ENCODE assay signal across 8 mouse cellular contexts in the genomic region with DNA sequence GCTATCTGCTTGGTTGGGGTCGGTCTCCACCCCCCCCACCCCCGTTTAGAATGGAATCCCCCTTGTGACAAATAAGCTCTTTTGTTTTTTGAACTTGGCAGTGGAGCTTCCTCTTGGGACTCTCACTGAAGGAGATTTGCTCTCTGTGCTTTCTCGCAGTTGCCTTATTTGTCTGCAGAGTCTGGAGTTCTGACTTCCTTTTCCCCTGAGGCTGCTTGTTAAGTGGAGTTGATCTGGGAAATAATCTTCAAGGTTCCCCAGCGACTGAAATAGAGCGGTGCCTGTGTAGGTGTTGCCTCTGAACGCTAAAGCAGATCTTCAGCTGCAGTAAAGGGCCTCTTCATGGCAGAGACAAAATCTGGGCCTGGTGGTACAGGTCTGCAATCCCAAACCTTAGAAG. TPM values are rescaled to one million over a fixed set of nuclear protein-coding genes. Genes with fewer than 3 reads are reported as not detected.
DNase-seq lines count a peak whose midpoint lies in the region; ATAC-seq and TF ChIP-seq lines count a peak whose summit lies in the region.

No protein-coding gene starts in this region.

- H3K36me3 ChIP-seq in kidney, postnatal 0 days (ENCODE audit: insufficient read depth, low read length) = no peaks in the 10 kb centered on the region
- no peaks in the 10 kb centered on the region for H3K36me3 ChIP-seq in liver, embryonic 12.5 days

- H3K9ac ChIP-seq in kidney, postnatal 0 days (ENCODE audit: low read depth, low read length) = no peak overlapping the region
- H3K9ac ChIP-seq in liver, embryonic 12.5 days = no peak overlapping the region

- H3K4me2 ChIP-seq in kidney, postnatal 0 days (ENCODE audit: low read length) = no peak overlapping the region
- no peak overlapping the region for H3K4me2 ChIP-seq in liver, embryonic 12.5 days

- H3K4me3 ChIP-seq in kidney, postnatal 0 days (replicated peaks; ENCODE audit: low read depth, low read length) = no peak overlapping the region
- H3K4me3 ChIP-seq in liver, embryonic 12.5 days = no peak overlapping the region

- ATAC-seq in kidney, postnatal 0 days (replicated peaks; ENCODE audit: low FRiP score, low read depth) = no peak
- no peak for ATAC-seq in liver, embryonic 12.5 days

- peak overlapping the region; percentile 68 for H3K27ac ChIP-seq in kidney, postnatal 0 days
- 0 out of 2 replicates have a peak overlapping the region, but pooled peaks have one; percentile 39 for H3K27ac ChIP-seq in liver, embryonic 12.5 days

- DNase-seq in kidney, postnatal 0 days (ENCODE audit: low spot score) = peak; percentile 48
- DNase-seq in kidney, adult 11 months = no peak
- peak; percentile 10 for DNase-seq in NIH3T3 (ENCODE audit: low read depth)
- peak; percentile 67 to 77 for DNase-seq in heart, adult 9 months (ENCODE audit: low spot score in 2 of 2)
- no peak for DNase-seq in retina, embryonic 14.5 days (ENCODE audit: low spot score)
- DNase-seq in left cerebral cortex, adult 18-20 months (ENCODE audit: low spot score in 2 of 2) = no peak
- DNase-seq in cerebellum, postnatal 14 days = no peak

- no peaks in the 10 kb centered on the region for H3K9me3 ChIP-seq in kidney, postnatal 0 days (replicated peaks; ENCODE audit: low read length)
- no peaks in the 10 kb centered on the region for H3K9me3 ChIP-seq in liver, embryonic 12.5 days (replicated peaks)

- WGBS in kidney, postnatal 0 days = 17% methylated on average over 6 of the region's 6 CpGs
- 21% methylated on average over 6 of the region's 6 CpGs for WGBS in liver, embryonic 12.5 days (ENCODE audit: insufficient replicate concordance)

- no peaks in the 10 kb centered on the region for H3K27me3 ChIP-seq in kidney, postnatal 0 days (ENCODE audit: insufficient read depth, low read length)
- H3K27me3 ChIP-seq in liver, embryonic 12.5 days (replicated peaks) = no peaks in the 10 kb centered on the region

- TF ChIP-seq CTCF in kidney, postnatal 0 days (IDR thresholded peaks at IDR 0.05; ENCODE audit: low read depth) = no peak

- peaks cover 41% of the 10 kb centered on the region for H3K4me1 ChIP-seq in kidney, postnatal 0 days (replicated peaks; ENCODE audit: insufficient read depth, low read length)
- peaks cover 34% of the 10 kb centered on the region for H3K4me1 ChIP-seq in liver, embryonic 12.5 days

RNA-seq across cellular contexts. Expression of a gene that starts 18.4 kb away (rescaled TPM):
- 44.7 and 50.9 TPM in 2 replicates for polyA plus RNA-seq in kidney, postnatal 0 days (2015; fragmentation: Nextera tagmentation; extraction: Ambion mirVana)
- 8.7 and 8.8 TPM in 2 replicates for polyA plus RNA-seq in liver, embryonic 12.5 days (2016; fragmentation: Nextera tagmentation; extraction: Ambion mirVana)
- 10 to 100 TPM; 16.6 to 17.1 TPM for total RNA-seq in left cerebral cortex, adult 18-20 months (2021)

RNA-seq across cellular contexts. Expression of a gene that starts 19.2 kb away (rescaled TPM):
- 35.2 and 40.8 TPM in 2 replicates for polyA plus RNA-seq in kidney, postnatal 0 days (2015; fragmentation: Nextera tagmentation; extraction: Ambion mirVana)
- 16.1 and 16.3 TPM in 2 replicates for polyA plus RNA-seq in liver, embryonic 12.5 days (2016; fragmentation: Nextera tagmentation; extraction: Ambion mirVana)
- total RNA-seq in left cerebral cortex, adult 18-20 months (2021) = 10 to 100 TPM; 75.9 to 85.6 TPM

Comparison
In these comparisons a context has a peak if more than half of its experiments do, and no peak if none do; other contexts are left out.
1. DNase-seq: peak in kidney, postnatal 0 days (single experiment), NIH3T3 (single experiment) and heart, adult 9 months (2 of 2); none in kidney, adult 11 months (single experiment), retina, embryonic 14.5 days (single experiment), left cerebral cortex, adult 18-20 months (0 of 2) and cerebellum, postnatal 14 days (0 of 2).